Mouse (Mus musculus) cortical plate, adult 2 months (tissue): ENCODE measurements around the gene Igdcc4. TPM values are rescaled to one million over a fixed set of nuclear protein-coding genes. Genes with fewer than 3 reads are reported as not detected.

Source experiments
- H3K27ac ChIP-seq: fragments of 200-500 bp; 2 replicates; pipeline ENCODE4 v1.5.1; 2012; ENCODE audit warnings: low read length, control low read depth, inconsistent platforms; ENCODE audit not compliant: insufficient read depth
- H3K4me1 ChIP-seq: fragments of 200-500 bp; 2 replicates; pipeline ENCODE4 v1.6.1; 2011; ENCODE audit warnings: low read length; ENCODE audit not compliant: control insufficient read depth, insufficient read depth
- H3K4me3 ChIP-seq: fragments of 200-500 bp; 2 replicates; pipeline ENCODE4 v1.5.1; 2011; ENCODE audit warnings: mild to moderate bottlenecking, low read length, control low read depth; ENCODE audit not compliant: insufficient read depth
- CTCF ChIP-seq: fragments of 200-500 bp; IDR thresholded peaks from 2 replicates; pipeline ENCODE4 v1.5.1; 2011; ENCODE audit warnings: mild to moderate bottlenecking, control low read depth, low read length; ENCODE audit not compliant: insufficient read depth; ENCODE audit errors: extremely low read depth
- POLR2A ChIP-seq: fragments of 200-500 bp; IDR thresholded peaks from 2 replicates; pipeline ENCODE4 v1.6.1; 2011; ENCODE audit warnings: mild to moderate bottlenecking, low read length, control low read depth; ENCODE audit not compliant: insufficient read depth; ENCODE audit errors: extremely low read depth
- polyA plus RNA-seq: library from polyadenylated mRNA; depleted of rRNA; stranded (reverse); fragments of >200 nt; gene quantifications from 2 replicates; pipeline ENCODE4 v1.2.3, GENCODE M21; 2012; rRNA removed

Gene Igdcc4
- polyA plus RNA-seq, 1 experiment: 27.2 TPM

DNA sequence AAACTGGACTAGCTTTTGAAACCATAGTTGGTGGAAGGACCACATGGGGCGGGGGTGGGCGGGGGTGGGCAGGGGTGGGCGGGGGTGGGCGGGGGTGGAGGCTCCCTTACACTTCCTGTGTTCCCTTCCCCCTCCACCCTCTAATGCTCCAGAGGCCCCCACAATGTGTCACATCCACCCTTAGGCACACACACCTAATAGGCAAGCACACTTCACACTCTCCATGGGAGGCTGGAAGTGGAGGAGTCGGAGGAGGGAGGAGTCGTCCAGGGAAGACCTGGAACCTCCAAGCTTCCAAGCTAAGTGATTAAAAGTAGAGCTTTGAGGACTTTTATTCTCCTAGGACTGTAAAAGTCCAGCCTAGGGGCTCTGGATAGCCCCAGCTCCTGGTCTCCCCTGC is 67.2 kb downstream of the Igdcc4 start:
- Histone ChIP-seq H3K27ac (no peak overlapping the region), H3K4me3 (no peak overlapping the region), H3K4me1 (no peaks in the 10 kb centered on the region)
- TF ChIP-seq POLR2A (no peak), CTCF (no peak)

DNA sequence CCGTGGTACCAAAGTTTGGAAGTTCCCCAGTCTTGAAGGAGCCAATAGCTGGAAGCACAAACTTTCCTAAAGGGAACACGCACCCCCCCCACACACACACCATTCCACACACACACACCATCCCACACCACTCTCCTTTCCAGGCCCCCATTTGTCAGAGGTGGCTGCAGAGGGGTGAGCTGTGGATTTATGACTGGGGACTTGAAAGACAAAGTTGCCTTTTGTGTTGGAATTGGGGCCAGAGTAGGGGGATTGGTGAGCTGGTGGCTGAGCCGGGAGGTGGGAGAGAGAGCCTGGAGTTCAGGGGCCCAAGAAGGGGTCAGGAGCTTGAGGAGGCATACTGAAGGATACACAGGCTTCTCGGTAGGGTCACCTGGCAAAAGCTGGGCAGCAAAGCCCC is 67.7 kb downstream of the Igdcc4 start:
- no peak overlapping the region for H3K27ac ChIP-seq
- no peaks in the 10 kb centered on the region for H3K4me1 ChIP-seq
- TF ChIP-seq CTCF: no peak
- TF ChIP-seq POLR2A: no peak
- no peak overlapping the region for H3K4me3 ChIP-seq

DNA sequence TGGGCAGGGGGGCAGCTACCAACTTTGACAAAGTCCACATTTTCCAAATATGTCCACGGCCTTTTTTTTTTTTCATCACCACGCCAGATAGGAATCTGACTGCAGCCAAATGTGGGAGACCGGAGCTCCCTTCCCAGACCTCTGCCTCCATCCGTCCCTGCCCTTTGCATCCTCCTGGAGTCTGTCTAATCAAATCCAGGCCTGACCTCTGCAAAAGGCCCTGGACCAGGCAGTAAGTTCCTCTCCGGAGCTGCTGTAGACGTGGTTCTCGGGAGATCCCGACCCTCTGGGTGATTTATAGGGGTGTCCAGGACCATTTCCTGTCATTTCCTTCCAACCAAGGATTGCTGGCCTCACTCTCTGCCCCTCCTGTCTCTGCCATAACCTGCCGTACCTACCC is 71.4 kb downstream of the Igdcc4 start:
- Histone ChIP-seq H3K4me3 (no peak overlapping the region), H3K27ac (no peak overlapping the region), H3K4me1 (no peaks in the 10 kb centered on the region)
- TF ChIP-seq CTCF (no peak), POLR2A (no peak)

DNA sequence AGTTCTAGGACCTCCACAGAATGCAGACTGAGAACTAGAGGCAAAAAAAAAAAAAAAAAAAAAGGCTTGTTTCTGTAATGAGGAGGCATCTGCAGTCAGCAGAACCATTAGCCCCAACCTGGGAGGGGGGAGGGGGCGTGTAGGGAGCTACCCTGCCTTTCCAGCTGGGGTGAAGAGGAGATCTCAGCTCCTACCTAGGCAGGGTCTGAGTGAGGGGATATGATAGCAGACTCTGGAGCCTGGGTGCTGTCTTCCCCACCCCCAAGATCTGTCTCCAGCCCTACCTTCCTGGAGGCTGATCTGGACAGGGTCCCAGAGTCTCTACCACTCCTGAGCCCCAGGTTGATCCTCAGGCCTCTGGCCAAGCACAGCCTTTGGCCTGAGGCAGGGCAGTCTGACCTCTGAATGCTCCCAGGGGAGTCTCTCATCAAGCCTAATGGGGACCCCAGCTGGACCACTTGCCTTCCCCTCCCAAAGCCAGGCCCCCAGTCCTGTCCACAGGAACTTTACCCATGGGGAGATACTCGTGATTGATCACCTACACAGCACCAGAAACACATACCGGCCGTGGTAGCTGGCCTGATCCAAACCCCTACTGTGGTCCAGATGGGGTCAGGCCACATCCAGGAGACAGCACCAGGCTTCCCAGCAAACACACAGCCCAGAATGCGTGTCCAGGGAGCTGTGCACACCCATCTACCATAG is 74.1 kb downstream of the Igdcc4 start:
- Histone ChIP-seq H3K27ac (no peak overlapping the region), H3K4me3 (no peak overlapping the region), H3K4me1 (peaks cover 1% of the 10 kb centered on the region; the same call in 1 of the 2 replicates)
- no peak for TF ChIP-seq CTCF

DNA sequence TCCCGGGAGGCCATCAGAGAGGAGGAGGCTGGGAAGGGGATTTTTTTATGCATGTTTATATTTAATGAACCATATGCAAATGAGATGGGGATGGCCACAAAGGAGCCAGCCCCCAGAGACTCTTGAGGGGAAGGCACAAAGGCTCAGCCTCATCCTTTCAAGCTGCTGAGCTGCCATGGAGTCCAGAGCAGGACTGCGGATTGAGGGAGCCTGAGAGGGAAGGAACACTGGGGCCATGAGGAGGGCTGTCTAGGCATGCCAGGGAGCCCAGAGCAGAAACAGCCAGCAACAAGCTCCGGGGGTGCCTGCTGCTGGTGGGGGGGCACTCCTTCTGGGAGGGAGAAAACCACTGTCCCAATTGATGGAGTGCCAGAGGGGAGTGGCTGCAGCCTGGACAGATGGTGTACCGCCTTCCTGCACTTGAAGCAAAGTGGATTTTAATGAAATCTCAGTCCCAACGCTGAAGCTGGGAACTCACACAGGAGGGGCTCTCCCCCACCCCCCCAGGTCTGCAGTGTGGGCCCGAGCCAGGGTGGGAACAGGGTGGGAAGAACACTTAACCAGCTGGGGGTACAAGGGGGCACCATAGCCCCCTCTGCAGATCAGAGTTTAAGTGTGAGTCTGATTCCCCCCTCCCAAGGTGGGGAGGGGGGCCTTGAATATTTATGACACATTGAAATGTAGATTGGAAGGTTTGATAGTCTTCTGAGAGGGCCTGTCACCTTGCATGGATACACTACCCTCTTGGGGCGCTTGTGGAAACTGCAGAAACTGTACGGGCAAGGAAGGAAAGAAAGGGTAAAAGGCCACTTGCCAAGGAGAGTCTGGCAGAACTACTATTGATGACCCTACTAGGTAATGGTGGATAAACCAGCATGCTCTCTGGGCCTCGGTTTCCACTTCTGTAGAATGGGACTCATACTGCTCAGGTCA is 74.9 kb downstream of the Igdcc4 start:
- TF ChIP-seq POLR2A (no peak), CTCF (no peak)
- Histone ChIP-seq H3K27ac (no peak overlapping the region), H3K4me3 (no peak overlapping the region), H3K4me1 (peaks cover 1% of the 10 kb centered on the region; the same call in 1 of the 2 replicates)

DNA sequence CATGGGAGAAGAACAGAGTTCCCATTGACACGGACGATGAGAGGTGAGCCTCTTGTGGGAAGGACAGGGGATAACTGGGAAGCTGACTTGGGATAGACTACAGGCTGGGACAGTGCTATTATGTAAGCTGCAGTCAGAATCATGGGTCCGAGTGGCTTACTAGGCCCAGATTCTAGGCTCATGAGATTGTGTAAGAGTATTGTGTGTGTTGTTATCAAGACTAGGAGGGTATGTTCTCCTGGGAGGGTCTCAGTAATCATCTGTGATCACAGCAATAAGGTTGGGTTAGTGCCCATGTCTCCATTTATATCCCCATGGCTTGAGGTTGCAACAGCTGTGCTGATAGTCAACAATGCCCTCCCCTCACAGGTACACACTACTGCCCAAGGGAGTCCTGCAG is 76.2 kb downstream of the Igdcc4 start:
- TF ChIP-seq POLR2A: no peak
- no peak for TF ChIP-seq CTCF
- no peak overlapping the region for H3K27ac ChIP-seq
- peaks cover 1% of the 10 kb centered on the region; the same call in 1 of the 2 replicates for H3K4me1 ChIP-seq
- no peak overlapping the region for H3K4me3 ChIP-seq

DNA sequence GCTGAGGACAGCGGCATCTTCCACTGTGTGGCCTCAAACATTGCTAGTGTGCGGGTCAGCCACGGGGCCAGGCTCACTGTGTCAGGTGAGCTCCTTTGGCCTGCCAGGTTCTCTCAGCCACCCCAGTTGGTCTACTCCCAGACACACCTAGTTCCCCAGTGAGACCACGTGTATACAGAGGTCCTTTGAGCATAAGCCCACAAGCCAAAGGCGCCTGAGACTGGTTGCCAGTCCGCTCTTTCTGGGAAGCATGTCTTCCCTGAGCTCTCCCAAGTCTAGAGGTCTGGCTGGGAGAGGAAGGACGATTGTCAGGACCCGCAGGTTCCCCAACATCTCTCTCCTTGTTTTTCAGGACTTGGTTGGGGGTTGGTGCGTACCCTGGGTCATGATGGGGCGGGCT is 76.6 kb downstream of the Igdcc4 start:
- TF ChIP-seq CTCF: no peak
- no peak for TF ChIP-seq POLR2A
- Histone ChIP-seq H3K27ac (no peak overlapping the region; the same call in 1 of the 2 replicates), H3K4me1 (peaks cover 1% of the 10 kb centered on the region; the same call in 1 of the 2 replicates), H3K4me3 (no peak overlapping the region)

DNA sequence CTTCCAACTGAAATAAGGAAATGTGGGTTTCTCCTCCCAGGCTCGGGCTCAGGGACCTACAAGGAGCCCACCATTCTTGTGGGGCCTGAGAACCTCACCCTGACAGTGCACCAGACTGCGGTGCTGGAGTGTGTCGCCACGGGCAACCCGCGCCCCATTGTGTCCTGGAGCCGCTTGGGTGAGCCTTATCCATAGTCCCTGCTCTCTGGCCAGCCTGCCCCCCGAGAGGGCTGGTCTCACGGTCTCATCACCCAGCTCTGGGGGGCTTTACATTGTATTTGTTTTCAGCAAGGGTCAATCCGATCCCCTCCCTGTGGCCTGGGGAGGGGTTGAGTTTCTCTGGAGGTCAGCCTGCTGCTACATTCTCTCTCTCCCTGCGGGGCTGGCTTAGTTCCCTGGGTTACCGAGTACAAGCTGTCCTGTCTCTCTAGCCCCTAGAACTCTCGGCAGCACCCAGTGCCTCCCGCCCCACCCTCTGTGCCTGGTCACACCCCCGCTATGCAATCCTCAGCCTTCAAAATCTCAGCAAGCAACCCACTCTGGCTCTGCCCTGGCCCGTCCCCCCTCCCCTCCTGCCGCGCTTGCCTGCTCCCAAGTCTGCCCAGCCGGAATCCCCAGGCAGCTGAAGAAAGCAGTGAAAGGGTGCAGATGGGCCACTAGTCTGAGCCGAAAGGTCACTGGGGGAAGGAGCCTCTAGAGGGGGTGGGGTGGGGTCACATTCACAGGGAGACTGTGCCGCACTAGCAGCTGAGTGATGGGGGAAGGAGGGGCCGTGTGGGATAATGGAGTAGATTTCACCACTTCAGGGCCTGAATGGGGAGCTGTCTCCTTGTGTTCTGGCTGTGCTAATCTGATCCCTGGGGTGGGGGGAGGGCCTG is 77.3 kb downstream of the Igdcc4 start:
- TF ChIP-seq CTCF (no peak), POLR2A (no peak)
- Histone ChIP-seq H3K4me3 (no peak overlapping the region), H3K4me1 (peaks cover 1% of the 10 kb centered on the region; the same call in 1 of the 2 replicates), H3K27ac (peak overlapping the region; percentile 39; the same call in 1 of the 2 replicates)

DNA sequence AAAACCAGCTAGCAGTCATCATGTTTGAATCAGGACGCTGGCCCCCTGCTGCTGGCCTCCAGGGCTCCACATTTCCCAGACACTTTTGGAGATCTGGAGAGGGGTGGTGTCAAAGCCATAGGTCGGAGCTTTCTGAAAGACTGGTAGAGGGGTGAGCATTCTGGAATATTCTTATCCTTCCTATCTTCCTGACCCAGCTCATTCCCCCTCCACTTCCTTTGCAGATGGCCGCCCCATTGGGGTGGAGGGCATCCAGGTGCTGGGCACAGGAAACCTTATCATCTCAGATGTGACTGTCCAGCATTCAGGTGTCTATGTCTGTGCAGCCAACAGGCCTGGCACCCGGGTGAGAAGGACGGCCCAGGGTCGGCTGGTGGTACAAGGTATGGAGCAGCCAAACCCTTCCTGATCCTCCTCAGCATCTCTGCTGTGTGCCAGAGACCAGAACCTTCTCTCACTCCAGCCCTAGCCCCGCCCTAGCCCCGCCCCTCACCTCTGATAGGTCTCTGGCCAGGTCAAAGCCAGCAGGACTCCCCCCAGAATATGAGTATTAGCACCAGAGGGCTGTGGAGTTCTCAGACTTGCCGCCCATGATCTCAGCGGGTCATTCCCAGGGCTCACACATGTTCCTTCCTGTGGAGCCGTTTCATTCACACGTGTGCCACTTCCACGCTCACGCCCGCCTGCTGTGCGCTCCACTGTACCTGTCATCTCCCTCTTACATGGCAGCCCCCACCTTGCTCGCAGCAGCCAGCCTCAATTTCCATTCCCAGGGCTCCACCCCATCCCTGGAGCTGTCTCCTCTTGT is 78.7 kb downstream of the Igdcc4 start:
- no peak for TF ChIP-seq POLR2A
- no peak for TF ChIP-seq CTCF
- H3K27ac ChIP-seq: no peak overlapping the region
- peaks cover 1% of the 10 kb centered on the region; the same call in 1 of the 2 replicates for H3K4me1 ChIP-seq
- no peak overlapping the region for H3K4me3 ChIP-seq

Other genes with a start within 250 kb of the Igdcc4 start
- gene Slc24a1, start 149.9 kb upstream of the Igdcc4 start, polyA plus RNA-seq: 0.04 and 0.06 TPM in 2 replicates
- 18.6 and 19.1 TPM in 2 replicates for gene Ints14, start 140.6 kb upstream of the Igdcc4 start, polyA plus RNA-seq
- 138 and 142 TPM in 2 replicates for gene Hacd3, start 79.8 kb upstream of the Igdcc4 start, polyA plus RNA-seq
- 83.7 TPM in 2 replicates for gene Dpp8, start 69.1 kb upstream of the Igdcc4 start, polyA plus RNA-seq
- 1.3 and 2.0 TPM in 2 replicates for gene Igdcc3, start 39.7 kb downstream of the Igdcc4 start, polyA plus RNA-seq
- 4.1 and 4.2 TPM in 2 replicates for gene Parp16, start 93.9 kb downstream of the Igdcc4 start, polyA plus RNA-seq
- 0.02 and 0.04 TPM in 2 replicates for gene Cilp, start 163.7 kb downstream of the Igdcc4 start, polyA plus RNA-seq
- gene Clpx, start 192.8 kb downstream of the Igdcc4 start, polyA plus RNA-seq: 19.2 and 19.9 TPM in 2 replicates
- 16.1 and 16.9 TPM in 2 replicates for gene Pdcd7, start 244.6 kb downstream of the Igdcc4 start, polyA plus RNA-seq